Mouse (Mus musculus) neural tube, embryonic 11.5 days (tissue): ENCODE data around the gene Rhbdl1. TPM values are rescaled to one million over a fixed set of nuclear protein-coding genes. Genes with fewer than 3 reads are reported as not detected.

Experiments used
- ATAC-seq: fragments of 200-750 bp; cut with Nextera tagmentation; 2 replicates; pipeline ENCODE4 v1.8.0; 2017; ENCODE audit warnings: moderate number of reproducible peaks, mild to moderate bottlenecking, moderate TSS enrichment, moderate library complexity; ENCODE audit not compliant: insufficient read depth, low FRiP score, low TSS enrichment
- DNase-seq: peaks from one replicate; pipeline ENCODE4 v3.0.0-alpha.2; 2015; ENCODE audit warnings: low spot score
- H3K27ac ChIP-seq: fragments of 300-500 bp; sonication (generic); 2 replicates; pipeline ENCODE4 v1.5.1; 2014; ENCODE audit warnings: low read depth, mild to moderate bottlenecking, low read length
- H3K27me3 ChIP-seq: fragments of 300-500 bp; sonication (generic); 2 replicates; pipeline ENCODE4 v1.6.1; 2014; ENCODE audit warnings: mild to moderate bottlenecking, low read length, mixed read lengths; ENCODE audit not compliant: control insufficient read depth, insufficient read depth
- H3K36me3 ChIP-seq: fragments of 300-500 bp; sonication (generic); 2 replicates; pipeline ENCODE4 v1.6.1; 2014; ENCODE audit warnings: mild to moderate bottlenecking, low read length, moderate library complexity, mixed read lengths; ENCODE audit not compliant: control insufficient read depth, insufficient read depth
- H3K4me1 ChIP-seq: fragments of 300-500 bp; sonication (generic); 2 replicates; pipeline ENCODE4 v1.6.1; 2014; ENCODE audit warnings: low read length, mixed read lengths; ENCODE audit not compliant: control insufficient read depth, insufficient read depth
- H3K4me2 ChIP-seq: fragments of 300-500 bp; sonication (generic); 2 replicates; pipeline ENCODE4 v1.6.1; 2014; ENCODE audit warnings: low read depth, mild to moderate bottlenecking, moderate library complexity
- H3K4me3 ChIP-seq: fragments of 300-500 bp; sonication (generic); 2 replicates; pipeline ENCODE4 v1.5.1; 2014; ENCODE audit warnings: low read depth, low read length
- H3K9ac ChIP-seq: fragments of 300-500 bp; sonication (generic); 2 replicates; pipeline ENCODE4 v1.6.1; 2014; ENCODE audit warnings: mild to moderate bottlenecking, low read length
- H3K9me3 ChIP-seq: fragments of 300-500 bp; sonication (generic); 2 replicates; pipeline ENCODE4 v1.6.1; 2016; ENCODE audit warnings: low read length; ENCODE audit not compliant: control insufficient read depth
- WGBS: fragments of 180-500 bp; shearing (Covaris S2); extraction: QIAGEN DNeasy Blood & Tissue Kit; methylation state at CpG from one replicate; pipeline ENCODE4 v1.1.7; 2014; 5-methylcytosine and 5-hydroxymethylcytosine counted together
- polyA plus RNA-seq: library from polyadenylated mRNA; unstranded; fragments of >200 nt; fragmentation: Nextera tagmentation; extraction: Ambion mirVana; gene quantifications from 2 replicates; pipeline ENCODE4 v1.2.1, GENCODE M21; 2014

The Rhbdl1 gene
- polyA plus RNA-seq: 4.3 and 4.4 TPM in 2 replicates

- peak within 1 kb of the TSS; percentile 68 for H3K9ac ChIP-seq
- 2% methylated on average over 29 of the region's 29 CpGs for WGBS
- ATAC-seq (no peak), DNase-seq (peak; percentile 76)
- H3K4me3 ChIP-seq: peak within 1 kb of the TSS; percentile 29
- H3K4me2 ChIP-seq: peak within 1 kb of the TSS; percentile 68
- peak within 1 kb of the TSS; percentile 67 for H3K27ac ChIP-seq
- peaks cover 27% of the 10 kb centered on the region for H3K36me3 ChIP-seq
- peaks cover 44% of the 10 kb centered on the region for H3K4me1 ChIP-seq
- no peaks in the 10 kb centered on the region for H3K9me3 ChIP-seq
- H3K27me3 ChIP-seq: no peaks in the 10 kb centered on the region
These were observed at the start of gene Rhbdl1 for GRCm38 (mm10) chr17:25837076-25837410. Gene Rhbdl1 (minus strand): TSS chr17:25837295.

- no peaks in the 10 kb centered on the region for H3K27me3 ChIP-seq
- no peaks in the 10 kb centered on the region for H3K4me1 ChIP-seq
- DNase-seq (no peak), ATAC-seq (no peak)
- H3K9ac ChIP-seq: no peak overlapping the region
- H3K27ac ChIP-seq: no peak overlapping the region
- no peak overlapping the region for H3K4me3 ChIP-seq
- H3K9me3 ChIP-seq: no peaks in the 10 kb centered on the region
- H3K4me2 ChIP-seq: no peak overlapping the region
- peaks cover 2% of the 10 kb centered on the region; the same call in 1 of the 2 replicates for H3K36me3 ChIP-seq
These were observed 49.7 kb upstream of the Rhbdl1 start for GRCm38 (mm10) chr17:25886806-25887205.

DNA sequence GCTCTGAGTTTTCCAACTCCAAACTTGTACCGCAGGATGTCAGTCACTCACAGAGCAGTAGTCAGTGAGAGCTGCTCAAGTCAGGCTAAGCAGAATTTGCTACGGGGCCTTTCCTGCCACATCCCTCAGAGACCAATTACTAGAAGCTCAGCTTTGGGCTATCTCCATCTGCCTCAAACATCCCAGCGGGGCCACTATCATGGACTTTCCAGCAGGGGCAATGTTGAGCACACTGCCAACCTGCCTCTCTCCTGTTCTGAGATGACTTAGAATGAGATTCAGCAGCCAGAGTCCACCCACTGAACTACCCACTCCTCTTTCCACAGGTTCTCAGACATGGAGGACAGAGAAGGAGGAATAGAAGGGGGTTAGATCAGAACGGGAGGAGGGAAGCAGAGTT lies 48.5 kb upstream of the Rhbdl1 start:
- Histone ChIP-seq H3K9ac (no peak overlapping the region), H3K27me3 (no peaks in the 10 kb centered on the region), H3K27ac (no peak overlapping the region), H3K9me3 (no peaks in the 10 kb centered on the region), H3K4me2 (no peak overlapping the region), H3K4me1 (peaks cover 10% of the 10 kb centered on the region), H3K36me3 (peaks cover 2% of the 10 kb centered on the region; the same call in 1 of the 2 replicates), H3K4me3 (no peak overlapping the region)
- ATAC-seq: no peak
- whole genome bisulfite sequencing: 68% methylated on average over 4 of the region's 4 CpGs
- peak; percentile 47 for DNase-seq

GRCm38 (mm10) chr17:25883824-25884223 lies 46.7 kb upstream of the Rhbdl1 start:
- Histone ChIP-seq H3K9me3 (no peaks in the 10 kb centered on the region), H3K9ac (no peak overlapping the region), H3K36me3 (peaks cover 4% of the 10 kb centered on the region; the same call in 1 of the 2 replicates), H3K4me1 (peaks cover 16% of the 10 kb centered on the region), H3K27me3 (no peaks in the 10 kb centered on the region), H3K4me3 (no peak overlapping the region), H3K4me2 (no peak overlapping the region), H3K27ac (no peak overlapping the region)
- 93% methylated on average over 3 of the region's 3 CpGs for WGBS
- ATAC-seq (no peak), DNase-seq (no peak)

DNA sequence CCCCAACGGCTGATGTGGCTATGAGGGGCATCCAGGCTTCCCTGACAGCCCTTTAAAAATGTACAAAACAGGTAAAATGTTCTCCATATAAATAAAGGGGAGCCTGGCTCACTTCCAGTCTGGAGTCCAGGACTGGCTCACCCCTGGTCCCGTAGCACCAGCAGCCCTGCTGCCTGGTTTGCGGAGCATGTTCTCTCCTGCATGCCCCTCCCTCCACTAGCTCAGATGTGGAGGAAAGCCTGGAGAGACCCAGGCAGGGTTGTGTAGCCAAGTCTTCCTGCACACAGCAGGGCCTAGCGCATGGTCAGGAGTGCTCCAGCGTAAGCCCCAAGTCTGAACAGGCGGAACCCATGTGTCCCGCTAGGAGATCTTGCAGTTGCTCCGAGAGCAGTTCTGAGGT lies 46.2 kb upstream of the Rhbdl1 start:
- Histone ChIP-seq H3K36me3 (peaks cover 7% of the 10 kb centered on the region; the same call in 1 of the 2 replicates), H3K9me3 (no peaks in the 10 kb centered on the region), H3K9ac (no peak overlapping the region), H3K4me3 (no peak overlapping the region), H3K4me2 (no peak overlapping the region), H3K27ac (no peak overlapping the region), H3K27me3 (no peaks in the 10 kb centered on the region), H3K4me1 (peaks cover 16% of the 10 kb centered on the region)
- ATAC-seq (no peak), DNase-seq (no peak)
- 89% methylated on average over 8 of the region's 8 CpGs for WGBS

DNA sequence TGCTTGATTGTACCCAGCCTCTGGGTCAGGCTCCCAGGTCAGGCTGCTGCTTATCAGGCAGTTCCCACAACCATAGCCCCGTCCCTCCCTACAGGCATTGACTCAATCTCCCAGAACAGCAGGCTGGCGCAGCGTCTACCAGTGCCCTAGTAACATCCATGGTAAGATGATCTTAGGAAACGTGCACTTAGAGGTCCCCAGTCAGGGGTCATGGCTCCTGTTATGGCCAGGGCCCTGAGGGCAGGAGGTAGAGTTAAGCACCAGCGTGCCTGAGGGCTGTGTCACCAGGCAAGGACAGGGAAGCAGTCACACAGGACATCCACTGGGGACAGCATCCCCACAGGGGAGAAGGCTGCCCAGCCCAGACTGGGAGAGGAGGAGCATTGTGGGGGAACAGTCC lies 45.2 kb upstream of the Rhbdl1 start:
- Histone ChIP-seq H3K4me3 (no peak overlapping the region), H3K4me2 (no peak overlapping the region), H3K36me3 (peaks cover 9% of the 10 kb centered on the region; the same call in 1 of the 2 replicates), H3K27me3 (no peaks in the 10 kb centered on the region), H3K9ac (no peak overlapping the region), H3K4me1 (peaks cover 16% of the 10 kb centered on the region), H3K9me3 (no peaks in the 10 kb centered on the region), H3K27ac (no peak overlapping the region)
- no peak for ATAC-seq
- no peak for DNase-seq
- 37% methylated on average over 5 of the region's 5 CpGs for WGBS

DNA sequence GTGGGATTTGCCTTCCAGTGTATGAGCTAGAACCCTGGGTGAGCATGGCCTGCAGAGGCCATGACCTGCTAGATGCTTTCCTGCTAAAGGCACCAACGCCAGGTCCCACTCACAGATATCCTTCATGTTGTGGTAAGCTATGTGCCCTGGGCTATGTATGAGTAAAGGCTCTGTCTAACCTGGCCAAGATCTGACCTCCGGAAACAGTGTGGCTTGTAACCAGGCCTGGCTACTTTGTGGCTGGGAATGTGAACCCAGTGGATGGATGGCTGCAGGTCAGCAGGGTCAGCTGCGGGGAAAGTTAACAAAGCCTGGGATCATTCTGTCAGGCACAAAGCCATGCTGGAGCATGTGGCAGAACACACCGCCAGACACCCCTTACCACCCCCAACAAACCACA lies 44.6 kb upstream of the Rhbdl1 start:
- DNase-seq (peak; percentile 40), ATAC-seq (no peak)
- H3K4me1 ChIP-seq: peaks cover 16% of the 10 kb centered on the region
- H3K27ac ChIP-seq: peak overlapping the region; percentile 68
- H3K9me3 ChIP-seq: no peaks in the 10 kb centered on the region
- H3K36me3 ChIP-seq: peaks cover 9% of the 10 kb centered on the region; the same call in 1 of the 2 replicates
- no peak overlapping the region for H3K4me3 ChIP-seq
- 0 out of 2 replicates have a peak overlapping the region, but pooled peaks have one; percentile 15 for H3K9ac ChIP-seq
- 11% methylated on average over 4 of the region's 4 CpGs for WGBS
- no peak overlapping the region for H3K4me2 ChIP-seq
- no peaks in the 10 kb centered on the region for H3K27me3 ChIP-seq

DNA sequence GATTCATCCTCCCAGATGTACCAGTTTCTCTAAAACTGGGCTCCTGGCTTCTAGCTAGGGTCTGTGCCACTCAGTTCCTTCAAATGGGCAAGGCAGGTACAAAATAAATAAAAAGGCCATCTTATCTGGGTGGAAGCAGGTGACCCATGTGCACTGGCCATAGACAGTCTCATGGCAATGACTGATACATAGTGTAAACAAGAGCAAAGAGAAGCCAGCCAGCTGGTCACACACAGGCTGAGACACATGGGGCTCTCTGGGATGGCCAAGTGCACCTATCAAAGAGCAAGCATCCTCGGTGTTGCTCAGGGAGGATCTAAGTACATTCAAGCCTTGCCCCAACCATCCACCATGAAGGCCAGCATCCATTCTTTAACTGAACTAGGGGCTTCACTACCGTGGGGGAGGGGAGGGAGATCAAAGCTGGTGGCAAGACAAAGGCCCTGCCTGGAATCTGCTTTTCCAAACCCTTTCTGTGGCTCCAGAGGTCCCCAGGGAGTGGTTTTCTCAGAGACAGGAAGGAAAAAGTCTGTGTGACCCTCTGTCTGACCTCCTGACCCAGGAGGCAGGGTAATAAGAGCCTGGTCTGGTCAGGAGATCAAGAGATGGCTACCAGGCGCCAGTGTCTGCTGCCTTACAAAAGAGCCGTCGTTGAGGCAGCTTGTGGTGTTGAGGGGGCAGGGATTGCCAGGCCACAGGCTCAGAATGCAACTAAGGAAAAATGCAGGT lies 44.0 kb upstream of the Rhbdl1 start:
- peak overlapping the region; percentile 15; the same call in 1 of the 2 replicates for H3K9ac ChIP-seq
- H3K4me2 ChIP-seq: 0 out of 2 replicates have a peak overlapping the region, but pooled peaks have one; percentile 6
- peaks cover 21% of the 10 kb centered on the region for H3K4me1 ChIP-seq
- no peak overlapping the region for H3K4me3 ChIP-seq
- ATAC-seq (no peak), DNase-seq (peak; percentile 67)
- no peaks in the 10 kb centered on the region for H3K9me3 ChIP-seq
- H3K27me3 ChIP-seq: no peaks in the 10 kb centered on the region
- H3K27ac ChIP-seq: peak overlapping the region; percentile 68
- 5% methylated on average over 5 of the region's 5 CpGs for WGBS
- peaks cover 9% of the 10 kb centered on the region; the same call in 1 of the 2 replicates for H3K36me3 ChIP-seq
